Mouse (Mus musculus) cortical plate, adult 2 months (tissue): ENCODE measurements around the gene Plxdc2. TPM values are rescaled to one million over a fixed set of nuclear protein-coding genes. Genes with fewer than 3 reads are reported as not detected.

Source experiments
- H3K27ac ChIP-seq: fragments of 200-500 bp; 2 replicates; pipeline ENCODE4 v1.5.1; 2012; ENCODE audit warnings: low read length, control low read depth, inconsistent platforms; ENCODE audit not compliant: insufficient read depth
- H3K4me1 ChIP-seq: fragments of 200-500 bp; 2 replicates; pipeline ENCODE4 v1.6.1; 2011; ENCODE audit warnings: low read length; ENCODE audit not compliant: control insufficient read depth, insufficient read depth
- H3K4me3 ChIP-seq: fragments of 200-500 bp; 2 replicates; pipeline ENCODE4 v1.5.1; 2011; ENCODE audit warnings: mild to moderate bottlenecking, low read length, control low read depth; ENCODE audit not compliant: insufficient read depth
- CTCF ChIP-seq: fragments of 200-500 bp; IDR thresholded peaks from 2 replicates; pipeline ENCODE4 v1.5.1; 2011; ENCODE audit warnings: mild to moderate bottlenecking, control low read depth, low read length; ENCODE audit not compliant: insufficient read depth; ENCODE audit errors: extremely low read depth
- POLR2A ChIP-seq: fragments of 200-500 bp; IDR thresholded peaks from 2 replicates; pipeline ENCODE4 v1.6.1; 2011; ENCODE audit warnings: mild to moderate bottlenecking, low read length, control low read depth; ENCODE audit not compliant: insufficient read depth; ENCODE audit errors: extremely low read depth
- polyA plus RNA-seq: library from polyadenylated mRNA; depleted of rRNA; stranded (reverse); fragments of >200 nt; gene quantifications from 2 replicates; pipeline ENCODE4 v1.2.3, GENCODE M21; 2012

The Plxdc2 gene
- polyA plus RNA-seq, 1 experiment: 19.1 TPM

GRCm38 (mm10) chr2:16604291-16604690 lies 248.2 kb downstream of the Plxdc2 start:
- TF ChIP-seq POLR2A (no peak), CTCF (no peak)
- Histone ChIP-seq H3K27ac (no peak overlapping the region), H3K4me1 (no peaks in the 10 kb centered on the region; the same call in 1 of the 2 replicates), H3K4me3 (no peak overlapping the region)

GRCm38 (mm10) chr2:16607792-16608586 lies 251.9 kb downstream of the Plxdc2 start:
- Histone ChIP-seq H3K4me1 (no peaks in the 10 kb centered on the region; the same call in 1 of the 2 replicates), H3K27ac (no peak overlapping the region), H3K4me3 (no peak overlapping the region)
- TF ChIP-seq CTCF (no peak), POLR2A (no peak)

- TF ChIP-seq CTCF: no peak
- TF ChIP-seq POLR2A: no peak
- Histone ChIP-seq H3K4me1 (no peaks in the 10 kb centered on the region), H3K27ac (no peak overlapping the region), H3K4me3 (no peak overlapping the region)
Observed at GRCm38 (mm10) chr2:16642061-16642460, 286.0 kb downstream of the Plxdc2 start.

GRCm38 (mm10) chr2:16651713-16652112 lies 295.6 kb downstream of the Plxdc2 start:
- no peak overlapping the region for H3K27ac ChIP-seq
- H3K4me3 ChIP-seq: no peak overlapping the region
- no peaks in the 10 kb centered on the region for H3K4me1 ChIP-seq
- TF ChIP-seq CTCF: no peak
- no peak for TF ChIP-seq POLR2A

GRCm38 (mm10) chr2:16664516-16664915 lies 308.4 kb downstream of the Plxdc2 start:
- no peak overlapping the region for H3K27ac ChIP-seq
- TF ChIP-seq POLR2A (no peak), CTCF (no peak)
- H3K4me3 ChIP-seq: no peak overlapping the region
- no peaks in the 10 kb centered on the region for H3K4me1 ChIP-seq

GRCm38 (mm10) chr2:16668391-16668790 lies 312.3 kb downstream of the Plxdc2 start:
- H3K4me3 ChIP-seq: no peak overlapping the region
- H3K4me1 ChIP-seq: no peaks in the 10 kb centered on the region
- TF ChIP-seq POLR2A: no peak
- no peak for TF ChIP-seq CTCF
- no peak overlapping the region for H3K27ac ChIP-seq

- TF ChIP-seq CTCF (no peak), POLR2A (no peak)
- no peak overlapping the region for H3K4me3 ChIP-seq
- no peak overlapping the region for H3K27ac ChIP-seq
- no peaks in the 10 kb centered on the region; the same call in 1 of the 2 replicates for H3K4me1 ChIP-seq
Observed at GRCm38 (mm10) chr2:16682905-16683304, 326.8 kb downstream of the Plxdc2 start.

GRCm38 (mm10) chr2:16683739-16684138 lies 327.6 kb downstream of the Plxdc2 start:
- H3K4me1 ChIP-seq: no peaks in the 10 kb centered on the region; the same call in 1 of the 2 replicates
- no peak overlapping the region for H3K4me3 ChIP-seq
- no peak for TF ChIP-seq POLR2A
- TF ChIP-seq CTCF: no peak
- no peak overlapping the region for H3K27ac ChIP-seq

GRCm38 (mm10) chr2:16684529-16684928 lies 328.4 kb downstream of the Plxdc2 start:
- TF ChIP-seq CTCF (no peak), POLR2A (no peak)
- Histone ChIP-seq H3K27ac (no peak overlapping the region), H3K4me3 (no peak overlapping the region), H3K4me1 (no peaks in the 10 kb centered on the region; the same call in 1 of the 2 replicates)

GRCm38 (mm10) chr2:16696390-16696789 lies 340.3 kb downstream of the Plxdc2 start:
- no peaks in the 10 kb centered on the region for H3K4me1 ChIP-seq
- H3K27ac ChIP-seq: no peak overlapping the region
- TF ChIP-seq POLR2A (no peak), CTCF (no peak)
- H3K4me3 ChIP-seq: no peak overlapping the region

- Histone ChIP-seq H3K4me1 (no peaks in the 10 kb centered on the region), H3K27ac (no peak overlapping the region), H3K4me3 (no peak overlapping the region)
- TF ChIP-seq CTCF: no peak
- no peak for TF ChIP-seq POLR2A
Observed at GRCm38 (mm10) chr2:16697181-16697580, 341.1 kb downstream of the Plxdc2 start.
